Mouse (Mus musculus) ES-Bruce4 (cell line): ENCODE results near the gene Olfr341. TPM values are rescaled to one million over a fixed set of nuclear protein-coding genes. Genes with fewer than 3 reads are reported as not detected.

Experiments
- H3K27ac ChIP-seq: 2 replicates; pipeline ENCODE4 v1.5.1; 2012; ENCODE audit warnings: low read length, inconsistent platforms; ENCODE audit not compliant: insufficient read depth
- H3K27me3 ChIP-seq: 2 replicates; pipeline ENCODE4 v1.6.1; 2012; ENCODE audit warnings: mild to moderate bottlenecking, low read length, inconsistent platforms; ENCODE audit not compliant: control insufficient read depth, poor library complexity, insufficient read depth, severe bottlenecking
- H3K36me3 ChIP-seq: 2 replicates; pipeline ENCODE4 v1.6.1; 2012; ENCODE audit warnings: inconsistent platforms, mild to moderate bottlenecking, low read length, moderate library complexity; ENCODE audit not compliant: control insufficient read depth, poor library complexity, insufficient read depth, severe bottlenecking
- H3K4me1 ChIP-seq: one replicate; pipeline ENCODE4 v1.8.1; 2011; ENCODE audit warnings: low read length; ENCODE audit not compliant: control insufficient read depth, insufficient read depth
- H3K4me3 ChIP-seq: 2 replicates; pipeline ENCODE4 v1.5.1; 2011; ENCODE audit warnings: low read depth, mild to moderate bottlenecking, low read length
- H3K9ac ChIP-seq: 2 replicates; pipeline ENCODE4 v1.6.1; 2012; ENCODE audit warnings: low read depth, mild to moderate bottlenecking, inconsistent platforms; ENCODE audit not compliant: poor library complexity, severe bottlenecking
- H3K9me3 ChIP-seq: replicated peaks from 2 replicates; pipeline ENCODE4 v1.6.1; 2012; ENCODE audit warnings: mild to moderate bottlenecking, low read length, inconsistent platforms; ENCODE audit not compliant: control insufficient read depth, poor library complexity, insufficient read depth, severe bottlenecking
- CTCF ChIP-seq: IDR thresholded peaks from one replicate; pipeline ENCODE4 v1.8.1; 2011; ENCODE audit warnings: low read depth, low read length
- EP300 ChIP-seq: IDR thresholded peaks from 2 replicates; pipeline ENCODE4 v1.6.1; 2011; ENCODE audit warnings: low read depth, low read length; ENCODE audit not compliant: insufficient read depth
- POLR2A ChIP-seq: IDR thresholded peaks from one replicate; pipeline ENCODE4 v1.8.1; 2011; ENCODE audit warnings: low read length; ENCODE audit not compliant: insufficient read depth
- polyA plus RNA-seq: library from polyadenylated mRNA; stranded (reverse); fragments of >200 nt; gene quantifications from 2 replicates; pipeline ENCODE4 v1.2.4, GENCODE M21; 2011; ENCODE audit warnings: low read depth; ENCODE audit not compliant: missing spikeins, insufficient read depth, insufficient read length

Olfr341 gene
- polyA plus RNA-seq: not detected in 2 replicates

GRCm38 (mm10) chr2:36482368-36482767 lies at the start of gene Olfr341:
Olfr341 (minus strand) TSS chr2:36482468.
- no peak for TF ChIP-seq POLR2A
- TF ChIP-seq CTCF: no peak
- no peak for TF ChIP-seq EP300
- Histone ChIP-seq H3K27me3 (no peaks in the 10 kb centered on the region), H3K36me3 (no peaks in the 10 kb centered on the region), H3K4me3 (no peak within 1 kb of the TSS), H3K9ac (no peak within 1 kb of the TSS), H3K9me3 (no peaks in the 10 kb centered on the region), H3K27ac (no peak within 1 kb of the TSS), H3K4me1 (no peaks in the 10 kb centered on the region)

DNA sequence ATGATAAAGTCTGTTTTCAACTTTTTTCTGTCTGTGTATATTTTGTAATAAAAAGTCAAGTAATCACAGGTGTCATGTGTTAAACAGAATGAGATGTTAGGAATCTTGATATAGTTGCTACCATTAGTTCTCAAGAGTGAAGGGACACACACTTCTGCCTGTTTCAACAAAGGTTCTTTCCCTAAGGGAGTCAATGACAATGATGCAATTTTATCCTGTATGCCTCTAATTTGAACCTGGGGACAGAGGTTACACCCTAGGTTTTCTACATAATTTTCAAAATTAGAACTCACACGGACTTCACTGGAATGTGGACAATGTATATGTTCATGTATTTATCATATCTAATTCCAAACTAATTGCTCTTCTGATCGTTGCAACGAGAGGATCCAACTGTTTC lies 42.4 kb upstream of the Olfr341 start, which contains the start of gene Olfr342:
Gene Olfr342 (plus strand): TSS at position 301 of the 400 bp plus-strand sequence.
- H3K36me3 ChIP-seq: no peaks in the 10 kb centered on the region
- H3K4me3 ChIP-seq: no peak within 1 kb of the TSS
- no peak for TF ChIP-seq CTCF
- TF ChIP-seq POLR2A: no peak
- TF ChIP-seq EP300: no peak
- H3K4me1 ChIP-seq: no peaks in the 10 kb centered on the region
- no peaks in the 10 kb centered on the region for H3K27me3 ChIP-seq
- no peaks in the 10 kb centered on the region for H3K9me3 ChIP-seq
- H3K27ac ChIP-seq: no peak within 1 kb of the TSS
- no peak within 1 kb of the TSS for H3K9ac ChIP-seq

DNA sequence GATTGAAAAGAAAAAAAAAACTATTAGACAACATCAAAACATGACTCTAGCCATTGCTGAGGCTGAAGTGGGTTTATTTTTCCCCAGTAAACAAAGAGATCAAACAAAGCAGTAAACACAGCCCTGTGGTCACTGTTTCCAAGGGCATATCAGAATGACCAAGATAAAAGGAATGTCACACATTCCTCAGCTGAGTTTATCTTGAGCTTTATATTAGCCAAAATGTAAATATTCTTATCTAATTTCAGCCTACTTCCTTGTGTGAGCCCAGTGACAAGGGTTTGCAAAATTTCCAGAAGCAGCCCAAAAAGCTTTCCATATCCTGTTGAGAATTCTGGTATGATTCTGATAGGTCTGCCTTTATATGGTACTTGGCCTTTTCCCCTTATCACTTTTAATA lies 8.6 kb downstream of the Olfr341 start:
- no peaks in the 10 kb centered on the region for H3K27me3 ChIP-seq
- no peaks in the 10 kb centered on the region for H3K36me3 ChIP-seq
- no peaks in the 10 kb centered on the region for H3K4me1 ChIP-seq
- no peaks in the 10 kb centered on the region for H3K9me3 ChIP-seq
- H3K27ac ChIP-seq: no peak overlapping the region
- no peak overlapping the region for H3K4me3 ChIP-seq
- TF ChIP-seq POLR2A (no peak), EP300 (no peak), CTCF (no peak)
- no peak overlapping the region for H3K9ac ChIP-seq

DNA sequence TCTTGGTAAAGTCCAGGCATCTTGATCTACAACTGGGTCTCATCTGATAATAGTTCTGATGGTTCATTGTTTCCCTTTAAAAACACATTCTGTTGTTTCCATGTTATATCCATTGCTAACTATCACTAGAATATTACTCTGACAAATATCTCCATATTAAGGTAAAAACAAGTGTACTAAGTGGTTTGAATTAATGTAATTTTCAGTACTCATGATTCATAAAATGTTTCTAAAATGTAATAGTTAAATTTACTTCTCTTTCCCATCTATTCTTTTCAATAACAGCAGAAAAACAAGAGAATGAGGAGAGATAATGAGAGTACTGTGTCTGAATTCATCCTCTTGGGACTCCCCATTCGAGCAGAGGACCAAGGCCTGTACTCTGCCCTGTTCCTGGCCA lies 30.0 kb downstream of the Olfr341 start, which contains the start of gene Olfr340:
Gene Olfr340 (plus strand): TSS at position 301 of the 400 bp plus-strand sequence.
- H3K4me1 ChIP-seq: no peaks in the 10 kb centered on the region
- H3K27me3 ChIP-seq: no peaks in the 10 kb centered on the region
- peaks cover 9% of the 10 kb centered on the region for H3K9me3 ChIP-seq
- no peak for TF ChIP-seq EP300
- no peak for TF ChIP-seq POLR2A
- TF ChIP-seq CTCF: no peak
- H3K9ac ChIP-seq: no peak within 1 kb of the TSS
- H3K36me3 ChIP-seq: no peaks in the 10 kb centered on the region
- no peak within 1 kb of the TSS for H3K4me3 ChIP-seq
- H3K27ac ChIP-seq: no peak within 1 kb of the TSS

Other genes starting within 250 kb of the Olfr341 start
- gene Olfr338, start 108.9 kb downstream of the Olfr341 start, polyA plus RNA-seq: not detected in 2 replicates
- not detected in 2 replicates for gene Olfr339, start 63.5 kb downstream of the Olfr341 start, polyA plus RNA-seq
- gene Olfr340, start 29.9 kb downstream of the Olfr341 start, polyA plus RNA-seq: not detected in 2 replicates
- gene Olfr342, start 42.5 kb upstream of the Olfr341 start, polyA plus RNA-seq: not detected in 2 replicates
- 0.10 TPM in 1 of 2 replicates, not detected in the other for gene Olfr344, start 84.2 kb upstream of the Olfr341 start, polyA plus RNA-seq
- not detected in 2 replicates for gene Olfr345, start 157.6 kb upstream of the Olfr341 start, polyA plus RNA-seq
- not detected in 2 replicates for gene Olfr346, start 203.3 kb upstream of the Olfr341 start, polyA plus RNA-seq
- gene Olfr347, start 249.4 kb upstream of the Olfr341 start, polyA plus RNA-seq: not detected in 2 replicates